Mouse (Mus musculus) embryonic facial prominence, embryonic 13.5 days (tissue): ENCODE data around the gene Edem2. TPM values are rescaled to one million over a fixed set of nuclear protein-coding genes. Genes with fewer than 3 reads are reported as not detected.

Experiments used
- ATAC-seq: fragments of 200-750 bp; cut with Nextera tagmentation; 2 replicates; pipeline ENCODE4 v1.8.0; 2017; ENCODE audit warnings: low read depth; ENCODE audit not compliant: insufficient number of reproducible peaks, insufficient read depth, low FRiP score, low TSS enrichment
- H3K27ac ChIP-seq: fragments of 300-500 bp; sonication (generic); 2 replicates; pipeline ENCODE4 v1.5.1; 2015; ENCODE audit warnings: moderate library complexity, mild to moderate bottlenecking, inconsistent platforms
- H3K27me3 ChIP-seq: fragments of 300-500 bp; sonication (generic); 2 replicates; pipeline ENCODE4 v1.6.1; 2015; ENCODE audit warnings: mild to moderate bottlenecking, inconsistent platforms
- H3K36me3 ChIP-seq: fragments of 300-500 bp; sonication (generic); 2 replicates; pipeline ENCODE4 v1.6.1; 2015; ENCODE audit warnings: mild to moderate bottlenecking, inconsistent platforms
- H3K4me1 ChIP-seq: fragments of 300-500 bp; sonication (generic); 2 replicates; pipeline ENCODE4 v1.6.1; 2015; ENCODE audit warnings: inconsistent platforms
- H3K4me2 ChIP-seq: fragments of 300-500 bp; sonication (generic); 2 replicates; pipeline ENCODE4 v1.6.1; 2015; ENCODE audit warnings: moderate library complexity, mild to moderate bottlenecking, inconsistent platforms
- H3K4me3 ChIP-seq: fragments of 300-500 bp; sonication (generic); 2 replicates; pipeline ENCODE4 v1.5.1; 2015; ENCODE audit warnings: mild to moderate bottlenecking, inconsistent platforms
- H3K9ac ChIP-seq: fragments of 300-500 bp; sonication (generic); 2 replicates; pipeline ENCODE4 v1.6.1; 2015; ENCODE audit warnings: mild to moderate bottlenecking, inconsistent platforms
- H3K9me3 ChIP-seq: fragments of 300-500 bp; sonication (generic); 2 replicates; pipeline ENCODE4 v1.6.1; 2016; ENCODE audit warnings: inconsistent platforms
- WGBS: fragments of 180-500 bp; shearing (Covaris S2); methylation state at CpG from one replicate; pipeline ENCODE4 v1.1.7; 2015; ENCODE audit warnings: mixed read lengths; 5-methylcytosine and 5-hydroxymethylcytosine counted together
- polyA plus RNA-seq: library from polyadenylated mRNA; unstranded; fragments of >200 nt; fragmentation: Nextera tagmentation; extraction: Ambion mirVana; gene quantifications from 2 replicates; pipeline ENCODE4 v1.2.1, GENCODE M21; 2015

The Edem2 gene
- polyA plus RNA-seq, 1 experiment from 2014 or later = 32.5 TPM

DNA sequence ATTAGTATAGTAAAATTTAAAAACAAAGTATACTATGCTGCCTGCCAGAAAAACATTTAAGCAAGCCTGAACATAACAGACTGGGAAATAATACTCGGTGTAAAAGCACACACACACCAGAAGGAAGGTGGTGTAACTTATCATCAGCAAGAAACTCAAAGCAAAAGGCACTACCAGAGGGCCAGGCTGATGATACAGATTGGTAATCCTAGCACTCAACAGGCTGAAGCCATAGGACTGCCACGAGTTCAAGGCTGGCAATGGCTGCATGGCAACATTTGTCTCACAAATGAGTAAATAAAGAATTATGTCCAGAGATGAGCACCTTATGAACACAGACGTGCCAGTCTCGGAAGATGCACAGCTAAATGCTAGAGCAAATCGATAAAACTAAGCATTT lies 45.5 kb downstream of the Edem2 start:
- Histone ChIP-seq H3K27ac (no peak overlapping the region), H3K4me2 (no peak overlapping the region), H3K4me1 (no peaks in the 10 kb centered on the region), H3K27me3 (no peaks in the 10 kb centered on the region), H3K9ac (no peak overlapping the region), H3K4me3 (no peak overlapping the region), H3K9me3 (no peaks in the 10 kb centered on the region), H3K36me3 (peaks cover 21% of the 10 kb centered on the region)
- no peak for ATAC-seq
- WGBS = 93% methylated on average over 5 of the region's 5 CpGs

DNA sequence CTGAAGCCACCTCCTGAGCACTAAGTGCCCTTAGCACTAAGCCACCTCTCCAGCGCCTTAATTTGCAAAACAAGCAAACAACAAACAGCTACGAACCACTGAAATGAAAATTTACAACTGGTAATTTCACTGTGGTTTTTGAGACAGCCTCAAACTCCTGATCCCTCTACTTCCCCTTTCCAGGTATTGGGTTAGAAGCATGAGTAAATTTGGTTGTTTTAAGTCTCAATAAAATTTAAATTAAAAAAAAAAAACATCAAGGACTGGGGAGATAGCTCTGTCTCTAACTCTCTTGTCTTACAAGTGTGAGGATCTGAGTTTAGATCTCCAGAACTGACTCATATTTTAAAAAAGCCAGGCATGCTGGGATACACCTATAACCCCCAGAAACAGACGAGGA lies 46.1 kb downstream of the Edem2 start:
- ATAC-seq = no peak
- no peak overlapping the region for H3K27ac ChIP-seq
- no peak overlapping the region for H3K4me2 ChIP-seq
- H3K9me3 ChIP-seq = no peaks in the 10 kb centered on the region
- H3K36me3 ChIP-seq = peaks cover 21% of the 10 kb centered on the region
- H3K4me1 ChIP-seq = no peaks in the 10 kb centered on the region
- H3K27me3 ChIP-seq = no peaks in the 10 kb centered on the region
- WGBS = 76% methylated on average over 3 of the region's 3 CpGs
- H3K4me3 ChIP-seq = no peak overlapping the region
- H3K9ac ChIP-seq = no peak overlapping the region

DNA sequence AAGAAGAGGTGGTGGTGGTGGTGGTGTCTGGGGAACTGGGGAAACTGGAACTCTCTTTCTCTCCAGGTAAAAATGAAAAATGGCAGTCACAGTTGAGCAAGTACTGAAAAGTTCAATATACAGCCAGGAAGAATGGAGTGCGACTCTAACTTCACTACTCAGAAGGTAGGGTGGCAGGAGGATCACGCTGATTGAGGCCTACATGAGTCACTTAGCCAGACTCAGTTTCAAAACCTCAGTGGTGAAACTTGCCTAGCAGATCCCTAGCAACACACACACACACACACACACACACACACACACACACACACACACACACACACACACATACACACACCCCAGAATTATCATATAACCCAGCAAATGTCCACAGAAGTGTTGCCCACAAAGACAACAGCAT lies 47.4 kb downstream of the Edem2 start:
- Histone ChIP-seq H3K9me3 (no peaks in the 10 kb centered on the region), H3K4me2 (no peak overlapping the region), H3K36me3 (peaks cover 13% of the 10 kb centered on the region; the same call in 1 of the 2 replicates), H3K4me1 (no peaks in the 10 kb centered on the region), H3K4me3 (no peak overlapping the region), H3K27ac (no peak overlapping the region), H3K27me3 (no peaks in the 10 kb centered on the region), H3K9ac (no peak overlapping the region)
- no peak for ATAC-seq
- WGBS = 86% methylated on average over 2 of the region's 2 CpGs

GRCm38 (mm10) chr2:155681194-155681593 lies 48.1 kb downstream of the Edem2 start:
- H3K4me2 ChIP-seq = no peak overlapping the region
- ATAC-seq = no peak
- H3K36me3 ChIP-seq = peaks cover 8% of the 10 kb centered on the region; the same call in 1 of the 2 replicates
- no peak overlapping the region for H3K27ac ChIP-seq
- H3K9me3 ChIP-seq = no peaks in the 10 kb centered on the region
- no peak overlapping the region for H3K9ac ChIP-seq
- WGBS = 74% methylated on average over 8 of the region's 8 CpGs
- no peak overlapping the region for H3K4me3 ChIP-seq
- no peaks in the 10 kb centered on the region for H3K4me1 ChIP-seq
- H3K27me3 ChIP-seq = no peaks in the 10 kb centered on the region

DNA sequence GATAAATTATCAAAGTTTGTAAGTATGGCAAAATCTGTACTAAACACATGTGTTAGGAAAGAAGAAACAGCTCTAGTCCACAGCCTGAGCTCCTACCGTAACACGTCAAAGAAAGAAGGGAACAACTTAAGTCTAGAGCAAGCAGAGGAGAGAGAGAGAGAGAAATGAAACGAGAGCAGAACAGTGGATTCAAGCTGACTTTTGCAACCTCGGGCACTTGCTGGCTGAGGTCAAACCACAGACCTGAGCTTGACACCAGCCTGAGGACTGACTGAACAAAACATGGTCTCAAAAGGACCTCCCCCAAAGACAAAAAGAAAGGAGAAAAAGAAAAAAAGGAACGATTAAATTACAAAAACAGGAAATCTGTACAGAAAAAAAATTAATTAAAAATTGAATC lies 48.7 kb downstream of the Edem2 start:
- Histone ChIP-seq H3K4me3 (no peak overlapping the region), H3K4me2 (no peak overlapping the region), H3K9ac (no peak overlapping the region), H3K27me3 (no peaks in the 10 kb centered on the region), H3K4me1 (no peaks in the 10 kb centered on the region), H3K9me3 (no peaks in the 10 kb centered on the region), H3K27ac (no peak overlapping the region), H3K36me3 (0 out of 2 replicates have a peak, but pooled peaks cover 2% of the 10 kb centered on the region)
- WGBS = 59% methylated on average over 5 of the region's 5 CpGs
- ATAC-seq = no peak

GRCm38 (mm10) chr2:155679586-155680110 lies 49.6 kb downstream of the Edem2 start:
- Histone ChIP-seq H3K27ac (no peak overlapping the region), H3K9me3 (no peaks in the 10 kb centered on the region), H3K4me1 (0 out of 2 replicates have a peak, but pooled peaks cover 4% of the 10 kb centered on the region), H3K4me3 (no peak overlapping the region), H3K4me2 (no peak overlapping the region), H3K27me3 (no peaks in the 10 kb centered on the region), H3K36me3 (no peaks in the 10 kb centered on the region), H3K9ac (no peak overlapping the region)
- ATAC-seq = no peak
- whole genome bisulfite sequencing = 93% methylated on average over 4 of the region's 4 CpGs

DNA sequence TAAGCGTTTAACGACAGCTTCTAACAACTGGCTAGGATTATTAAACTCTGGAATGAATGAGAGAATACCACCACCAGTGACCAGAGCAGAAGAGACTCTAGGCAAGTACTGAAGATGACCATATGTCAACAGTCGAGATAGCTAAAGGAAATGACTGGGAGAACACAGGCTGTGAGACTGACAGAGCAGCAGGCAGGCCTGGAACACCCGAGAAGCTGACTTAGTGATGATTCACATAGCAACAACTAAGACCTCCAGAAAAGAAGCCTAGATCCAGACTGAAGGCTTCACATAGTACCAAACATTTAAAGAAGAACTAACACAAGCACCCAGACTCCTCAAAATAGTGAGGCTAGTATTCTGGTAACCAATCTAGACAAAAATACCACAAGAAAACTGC lies 54.2 kb downstream of the Edem2 start:
- WGBS = 74% methylated on average over 4 of the region's 4 CpGs
- ATAC-seq = no peak
- no peaks in the 10 kb centered on the region for H3K27me3 ChIP-seq
- H3K4me2 ChIP-seq = no peak overlapping the region
- H3K36me3 ChIP-seq = peaks cover 25% of the 10 kb centered on the region
- H3K4me3 ChIP-seq = no peak overlapping the region
- H3K27ac ChIP-seq = no peak overlapping the region
- H3K9me3 ChIP-seq = no peaks in the 10 kb centered on the region
- H3K4me1 ChIP-seq = 0 out of 2 replicates have a peak, but pooled peaks cover 4% of the 10 kb centered on the region
- H3K9ac ChIP-seq = no peak overlapping the region

- Histone ChIP-seq H3K4me1 (0 out of 2 replicates have a peak, but pooled peaks cover 4% of the 10 kb centered on the region), H3K27me3 (no peaks in the 10 kb centered on the region), H3K4me2 (no peak overlapping the region), H3K36me3 (peaks cover 27% of the 10 kb centered on the region), H3K27ac (no peak overlapping the region), H3K4me3 (no peak overlapping the region), H3K9me3 (no peaks in the 10 kb centered on the region), H3K9ac (no peak overlapping the region)
- ATAC-seq = no peak
- 31% methylated on average over 2 of the region's 2 CpGs for WGBS
These were observed 55.7 kb downstream of the Edem2 start for GRCm38 (mm10) chr2:155673546-155673945.

DNA sequence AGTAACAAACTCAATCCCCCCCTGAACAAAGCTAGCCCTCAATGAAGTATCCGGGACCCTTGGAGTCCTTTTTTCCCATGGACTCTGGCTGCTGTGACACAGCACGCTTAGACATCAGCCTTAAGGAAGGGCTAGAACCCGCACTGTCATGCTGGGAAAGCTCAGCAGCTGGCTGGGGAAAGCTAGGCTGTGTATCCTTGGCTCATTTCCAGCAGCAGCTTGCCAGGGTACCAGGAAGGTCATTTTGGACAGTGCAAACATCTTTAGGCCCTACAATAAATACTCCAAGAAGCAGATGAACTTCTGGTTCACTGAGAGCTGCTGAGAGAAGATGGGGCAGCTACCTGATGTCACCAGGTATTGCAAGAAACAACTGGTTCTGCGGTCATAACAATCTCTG lies 58.0 kb downstream of the Edem2 start:
- H3K9ac ChIP-seq = no peak overlapping the region
- H3K27ac ChIP-seq = no peak overlapping the region
- no peak for ATAC-seq
- no peaks in the 10 kb centered on the region for H3K9me3 ChIP-seq
- no peak overlapping the region for H3K4me2 ChIP-seq
- H3K36me3 ChIP-seq = peaks cover 47% of the 10 kb centered on the region
- H3K4me1 ChIP-seq = 0 out of 2 replicates have a peak, but pooled peaks cover 4% of the 10 kb centered on the region
- WGBS = 87% methylated on average over 4 of the region's 4 CpGs
- no peaks in the 10 kb centered on the region for H3K27me3 ChIP-seq
- no peak overlapping the region for H3K4me3 ChIP-seq

GRCm38 (mm10) chr2:155668461-155668860 lies 60.8 kb downstream of the Edem2 start:
- 82% methylated on average over 4 of the region's 4 CpGs for WGBS
- H3K4me3 ChIP-seq = no peak overlapping the region
- ATAC-seq = no peak

GRCm38 (mm10) chr2:155667881-155668280 lies 61.4 kb downstream of the Edem2 start:
- Histone ChIP-seq H3K4me1 (no peaks in the 10 kb centered on the region), H3K4me2 (no peak overlapping the region), H3K9me3 (no peaks in the 10 kb centered on the region), H3K27ac (no peak overlapping the region), H3K9ac (no peak overlapping the region), H3K27me3 (no peaks in the 10 kb centered on the region), H3K36me3 (peaks cover 78% of the 10 kb centered on the region), H3K4me3 (no peak overlapping the region)
- ATAC-seq = no peak
- WGBS = 95% methylated on average over 8 of the region's 8 CpGs

More at GRCm38 (mm10) chr2:155668461-155668860, 60.8 kb downstream of the Edem2 start:
- H3K9ac ChIP-seq = no peak overlapping the region
- H3K27ac ChIP-seq = no peak overlapping the region
- no peaks in the 10 kb centered on the region for H3K9me3 ChIP-seq
- H3K27me3 ChIP-seq = no peaks in the 10 kb centered on the region
- H3K4me2 ChIP-seq = no peak overlapping the region
- no peaks in the 10 kb centered on the region for H3K4me1 ChIP-seq
- H3K36me3 ChIP-seq = peaks cover 73% of the 10 kb centered on the region

DNA sequence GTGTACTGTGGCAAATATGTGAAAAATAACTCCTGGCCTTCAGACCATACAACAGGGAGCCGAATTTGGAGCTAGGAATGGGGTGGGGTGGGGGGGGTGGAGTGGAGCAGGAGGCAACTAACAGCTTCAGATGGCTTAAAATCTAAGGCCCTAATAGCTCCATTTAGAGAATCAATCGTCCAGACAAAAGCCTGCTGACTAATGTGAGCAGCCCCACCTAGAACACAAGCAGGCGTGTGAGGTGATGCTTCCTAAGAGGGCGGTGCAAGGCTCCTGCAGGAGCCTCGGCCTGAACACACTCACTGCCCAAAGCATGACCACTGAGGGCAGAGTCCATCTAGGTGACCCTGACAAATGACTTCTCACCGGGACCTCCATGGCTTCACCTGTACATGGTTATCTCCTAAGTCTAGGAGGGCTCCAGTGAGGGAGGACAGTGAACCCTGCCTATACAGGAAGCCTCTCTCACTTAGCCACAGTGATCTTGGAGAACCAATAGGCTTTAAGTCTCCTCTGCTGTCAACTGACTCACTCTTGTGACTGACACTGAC lies 65.3 kb downstream of the Edem2 start:
- H3K36me3 ChIP-seq = peaks cover 86% of the 10 kb centered on the region

More for the DNA sequence above, 65.3 kb downstream of the Edem2 start:
- 86% methylated on average over 6 of the region's 6 CpGs for WGBS
- H3K9ac ChIP-seq = no peak overlapping the region
- no peak overlapping the region for H3K4me2 ChIP-seq
- no peaks in the 10 kb centered on the region for H3K27me3 ChIP-seq
- H3K4me1 ChIP-seq = no peaks in the 10 kb centered on the region
- H3K9me3 ChIP-seq = no peaks in the 10 kb centered on the region
- ATAC-seq = no peak
- H3K27ac ChIP-seq = no peak overlapping the region
- H3K4me3 ChIP-seq = no peak overlapping the region
